Mouse (Mus musculus) B cell, adult (primary cell): ENCODE results near the gene Hs3st1. TPM values are rescaled to one million over a fixed set of nuclear protein-coding genes. Genes with fewer than 3 reads are reported as not detected.

Source experiments
- total RNA-seq: library from RNA; stranded (reverse); gene quantifications from 4 replicates; pipeline ENCODE4 v1.2.4, GENCODE M21; 2023; ENCODE audit not compliant: inconsistent age

Gene Hs3st1
- total RNA-seq = 48.2 to 69.5 TPM (median 62.1 TPM) in 4 replicates

GRCm38 (mm10) chr5:39755375-39755774 lies at the start of gene Hs3st1:
TSS of gene Hs3st1 (minus strand) at chr5:39755475.

